Comparison of ENCODE assay signal across 25 mouse cellular contexts in genomic region chr2:178643841-178644240, GRCm38 (mm10).
DNase-seq lines count a peak whose midpoint lies in the region; ATAC-seq and TF ChIP-seq lines count a peak whose summit lies in the region.
"Had no signal": no experiment of that assay in that cellular context is flagged by ENCODE, and none has a peak within 500 bp of the region (broad histone marks: within the 10 kb centered on the region; RNA-seq: fewer than 3 reads in every experiment).

No protein-coding gene starts in this region.

- H3K27ac ChIP-seq in lung, embryonic 14.5 days (ENCODE audit: low read depth), result peak overlapping the region; percentile 84
- H3K27ac ChIP-seq in lung, postnatal 0 days (ENCODE audit: low read length), result peak overlapping the region; percentile 60; the same call in 1 of the 2 replicates
- H3K27ac ChIP-seq in intestine, embryonic 15.5 days, result no peak overlapping the region
- no peak overlapping the region for H3K27ac ChIP-seq in neural tube, embryonic 15.5 days (replicated peaks)
- H3K27ac ChIP-seq in hindbrain, embryonic 10.5 days, result no peak overlapping the region
- H3K27ac ChIP-seq: embryonic facial prominence, embryonic 12.5 days; embryonic facial prominence, embryonic 15.5 days; heart, embryonic 15.5 days; hindbrain, embryonic 14.5 days; hindbrain, postnatal 0 days had no signal

- H3K4me2 ChIP-seq in lung, embryonic 14.5 days, result no peak overlapping the region
- no peak overlapping the region for H3K4me2 ChIP-seq in lung, postnatal 0 days (replicated peaks; ENCODE audit: low read depth, low read length)
- H3K4me2 ChIP-seq in intestine, embryonic 15.5 days (replicated peaks), result no peak overlapping the region
- H3K4me2 ChIP-seq in neural tube, embryonic 15.5 days, result no peak overlapping the region
- H3K4me2 ChIP-seq: embryonic facial prominence, embryonic 12.5 days; embryonic facial prominence, embryonic 15.5 days; heart, embryonic 12.5 days; heart, embryonic 15.5 days; hindbrain, embryonic 14.5 days had no signal

- no peak for TF ChIP-seq EP300 in lung, postnatal 0 days (IDR thresholded peaks at IDR 0.05)

- no peak for ATAC-seq in lung, embryonic 14.5 days (ENCODE audit: insufficient read depth)
- ATAC-seq in lung, postnatal 0 days, result no peak
- ATAC-seq in intestine, embryonic 15.5 days, result 0 out of 2 replicates have a peak, but pooled peaks have one; percentile 18
- ATAC-seq in neural tube, embryonic 15.5 days (ENCODE audit: low FRiP score), result no peak
- ATAC-seq: CD4-positive, CD25-positive, alpha-beta regulatory T cell, adult 4 months; forebrain, embryonic 14.5 days; forebrain, postnatal 0 days; hindbrain, postnatal 0 days had no signal

- no peaks in the 10 kb centered on the region for H3K9me3 ChIP-seq in lung, embryonic 14.5 days (ENCODE audit: low read depth, low read length)
- H3K9me3 ChIP-seq in lung, postnatal 0 days (ENCODE audit: low read length), result no peaks in the 10 kb centered on the region
- no peaks in the 10 kb centered on the region for H3K9me3 ChIP-seq in intestine, embryonic 15.5 days
- H3K9me3 ChIP-seq in neural tube, embryonic 15.5 days (replicated peaks), result no peaks in the 10 kb centered on the region
- H3K9me3 ChIP-seq in hindbrain, embryonic 10.5 days, result no peaks in the 10 kb centered on the region
- H3K9me3 ChIP-seq: embryonic facial prominence, embryonic 12.5 days; embryonic facial prominence, embryonic 15.5 days; heart, embryonic 12.5 days; heart, embryonic 15.5 days had no signal

- no peaks in the 10 kb centered on the region for H3K4me1 ChIP-seq in lung, embryonic 14.5 days (ENCODE audit: insufficient read depth)
- H3K4me1 ChIP-seq in lung, postnatal 0 days (ENCODE audit: insufficient read depth, low read depth, low read length), result no peaks in the 10 kb centered on the region
- H3K4me1 ChIP-seq in intestine, embryonic 15.5 days (replicated peaks), result 0 out of 2 replicates have a peak, but pooled peaks cover 9% of the 10 kb centered on the region
- peaks cover 4% of the 10 kb centered on the region; the same call in 1 of the 2 replicates for H3K4me1 ChIP-seq in neural tube, embryonic 15.5 days
- H3K4me1 ChIP-seq in hindbrain, embryonic 10.5 days (replicated peaks), result peaks cover 8% of the 10 kb centered on the region
- H3K4me1 ChIP-seq: embryonic facial prominence, embryonic 15.5 days; heart, embryonic 12.5 days; heart, embryonic 15.5 days had no signal

- no peak for DNase-seq in lung, embryonic 14.5 days
- no peak for DNase-seq in lung, postnatal 4 days
- no peak for DNase-seq in lung, postnatal 0 days (ENCODE audit: low spot score)
- no peak for DNase-seq in lung, postnatal 10 days
- no peak for DNase-seq in hindbrain, embryonic 10.5 days (ENCODE audit: low spot score)
- DNase-seq: adrenal gland, postnatal 10 days; adrenal gland, postnatal 36 days; cerebellum, adult 18-20 months; cerebellum, adult 9-10 months; cerebellum, postnatal 14 days; forebrain, postnatal 0 days; gastrocnemius, postnatal 25 days; heart, adult 18-20 months; heart, postnatal 10 days; heart, postnatal 36 days had no signal

- TF ChIP-seq CTCF in lung, embryonic 14.5 days (IDR thresholded peaks at IDR 0.05; ENCODE audit: low read depth), result no peak
- TF ChIP-seq CTCF in lung, postnatal 0 days (IDR thresholded peaks at IDR 0.05), result no peak

- no peaks in the 10 kb centered on the region for H3K36me3 ChIP-seq in lung, embryonic 14.5 days (ENCODE audit: insufficient read depth)
- H3K36me3 ChIP-seq in lung, postnatal 0 days (ENCODE audit: insufficient read depth, low read length), result no peaks in the 10 kb centered on the region
- no peaks in the 10 kb centered on the region for H3K36me3 ChIP-seq in intestine, embryonic 15.5 days
- no peaks in the 10 kb centered on the region for H3K36me3 ChIP-seq in neural tube, embryonic 15.5 days
- H3K36me3 ChIP-seq in hindbrain, embryonic 10.5 days, result no peaks in the 10 kb centered on the region
- H3K36me3 ChIP-seq: embryonic facial prominence, embryonic 12.5 days; embryonic facial prominence, embryonic 15.5 days; heart, embryonic 12.5 days; heart, embryonic 15.5 days had no signal

- no peak overlapping the region for H3K4me3 ChIP-seq in lung, embryonic 14.5 days (ENCODE audit: low read depth, low read length)
- H3K4me3 ChIP-seq in lung, postnatal 0 days (ENCODE audit: low read depth, low read length), result no peak overlapping the region
- H3K4me3 ChIP-seq in intestine, embryonic 15.5 days (replicated peaks), result no peak overlapping the region
- H3K4me3 ChIP-seq in neural tube, embryonic 15.5 days (replicated peaks), result no peak overlapping the region
- H3K4me3 ChIP-seq in hindbrain, embryonic 10.5 days, result no peak overlapping the region
- H3K4me3 ChIP-seq: embryonic facial prominence, embryonic 12.5 days; embryonic facial prominence, embryonic 15.5 days; heart, embryonic 12.5 days; heart, embryonic 15.5 days had no signal

- 32% methylated on average over 4 of the region's 4 CpGs for WGBS in lung, embryonic 14.5 days
- WGBS in lung, postnatal 0 days, result 37% methylated on average over 4 of the region's 4 CpGs
- 51% methylated on average over 4 of the region's 4 CpGs for WGBS in intestine, embryonic 15.5 days
- 32% methylated on average over 4 of the region's 4 CpGs for WGBS in neural tube, embryonic 15.5 days
- WGBS in hindbrain, embryonic 10.5 days, result 58% methylated on average over 4 of the region's 4 CpGs

- no peaks in the 10 kb centered on the region for H3K27me3 ChIP-seq in lung, embryonic 14.5 days (ENCODE audit: insufficient read depth, low read length)
- H3K27me3 ChIP-seq in lung, postnatal 0 days (replicated peaks; ENCODE audit: insufficient read depth, low read length), result no peaks in the 10 kb centered on the region
- H3K27me3 ChIP-seq in intestine, embryonic 15.5 days (replicated peaks), result no peaks in the 10 kb centered on the region
- no peaks in the 10 kb centered on the region for H3K27me3 ChIP-seq in neural tube, embryonic 15.5 days (replicated peaks)
- peaks cover 10% of the 10 kb centered on the region; the same call in 1 of the 2 replicates for H3K27me3 ChIP-seq in hindbrain, embryonic 10.5 days (ENCODE audit: insufficient read depth, poor library complexity, severe bottlenecking)
- H3K27me3 ChIP-seq: embryonic facial prominence, embryonic 12.5 days; embryonic facial prominence, embryonic 15.5 days; heart, embryonic 15.5 days had no signal

- H3K9ac ChIP-seq in lung, embryonic 14.5 days, result no peak overlapping the region
- H3K9ac ChIP-seq in lung, postnatal 0 days (replicated peaks; ENCODE audit: low read depth), result no peak overlapping the region
- no peak overlapping the region for H3K9ac ChIP-seq in intestine, embryonic 15.5 days
- no peak overlapping the region for H3K9ac ChIP-seq in neural tube, embryonic 15.5 days (replicated peaks)
- H3K9ac ChIP-seq: embryonic facial prominence, embryonic 12.5 days; embryonic facial prominence, embryonic 15.5 days; forebrain, postnatal 0 days; heart, embryonic 12.5 days; heart, embryonic 15.5 days; hindbrain, embryonic 14.5 days had no signal

Comparison
In these comparisons a context has a peak if more than half of its experiments do, and no peak if none do; other contexts are left out.
1. H3K27ac ChIP-seq: peak in lung, embryonic 14.5 days (single experiment) and lung, postnatal 0 days (single experiment); none in intestine, embryonic 15.5 days (single experiment), neural tube, embryonic 15.5 days (single experiment) and hindbrain, embryonic 10.5 days (single experiment).